Mouse (Mus musculus) E14TG2a.4 (cell line): Measurements from ENCODE around the gene Dgat2.

Experiments
- H3K27me3 ChIP-seq: 2 replicates; pipeline ENCODE4 v1.6.1; 2014; ENCODE audit warnings: low read length, control low read depth; ENCODE audit not compliant: insufficient read depth
- H3K36me3 ChIP-seq: 2 replicates; pipeline ENCODE4 v1.6.1; 2014; ENCODE audit warnings: low read length, control low read depth; ENCODE audit not compliant: insufficient read depth
- H3K4me1 ChIP-seq: replicated peaks from 2 replicates; pipeline ENCODE4 v1.6.1; 2014; ENCODE audit warnings: low read depth, low read length, control low read depth
- H3K4me3 ChIP-seq: replicated peaks from 2 replicates; pipeline ENCODE4 v1.5.1; 2014; ENCODE audit warnings: mild to moderate bottlenecking, low read length
- H3K9me3 ChIP-seq: 2 replicates; pipeline ENCODE4 v1.6.1; 2014; ENCODE audit warnings: low read length, control low read depth
- CTCF ChIP-seq: conservative IDR thresholded peaks from 2 replicates; pipeline ENCODE4 v1.5.1; 2014; ENCODE audit warnings: low read length
- NANOG ChIP-seq: IDR thresholded peaks from 2 replicates; pipeline ENCODE4 v1.6.1; 2014; ENCODE audit warnings: borderline replicate concordance, low read length, mixed read lengths
- POU5F1 ChIP-seq: IDR thresholded peaks from 2 replicates; pipeline ENCODE4 v1.6.1; 2014; ENCODE audit warnings: low read length, borderline replicate concordance

The Dgat2 gene

GRCm38 (mm10) chr7:99137541-99137940 is 45.0 kb downstream of the Dgat2 start:
- Histone ChIP-seq H3K9me3 (no peaks in the 10 kb centered on the region), H3K36me3 (no peaks in the 10 kb centered on the region), H3K27me3 (peaks cover 6% of the 10 kb centered on the region), H3K4me1 (peaks cover 38% of the 10 kb centered on the region), H3K4me3 (no peak overlapping the region)
- no peak for TF ChIP-seq POU5F1
- TF ChIP-seq NANOG = no peak
- no peak for TF ChIP-seq CTCF

- TF ChIP-seq POU5F1 = no peak
- no peak for TF ChIP-seq CTCF
- TF ChIP-seq NANOG = no peak
- H3K9me3 ChIP-seq = no peaks in the 10 kb centered on the region
- no peak overlapping the region for H3K4me3 ChIP-seq
- peaks cover 6% of the 10 kb centered on the region for H3K27me3 ChIP-seq
- peaks cover 35% of the 10 kb centered on the region for H3K4me1 ChIP-seq
- no peaks in the 10 kb centered on the region for H3K36me3 ChIP-seq
Measured at GRCm38 (mm10) chr7:99136789-99137188, 45.7 kb downstream of the Dgat2 start.

GRCm38 (mm10) chr7:99133811-99134402 is 48.6 kb downstream of the Dgat2 start:
- no peaks in the 10 kb centered on the region for H3K36me3 ChIP-seq
- H3K9me3 ChIP-seq = no peaks in the 10 kb centered on the region
- H3K4me3 ChIP-seq = no peak overlapping the region
- TF ChIP-seq CTCF (no peak), NANOG (no peak), POU5F1 (no peak)
- H3K4me1 ChIP-seq = peaks cover 19% of the 10 kb centered on the region
- no peaks in the 10 kb centered on the region for H3K27me3 ChIP-seq

GRCm38 (mm10) chr7:99132597-99132996 is 49.9 kb downstream of the Dgat2 start:
- Histone ChIP-seq H3K27me3 (no peaks in the 10 kb centered on the region), H3K4me1 (peaks cover 28% of the 10 kb centered on the region), H3K9me3 (no peaks in the 10 kb centered on the region), H3K36me3 (no peaks in the 10 kb centered on the region), H3K4me3 (no peak overlapping the region)
- TF ChIP-seq NANOG (no peak), POU5F1 (no peak), CTCF (no peak)

- H3K9me3 ChIP-seq = no peaks in the 10 kb centered on the region
- TF ChIP-seq NANOG = no peak
- no peaks in the 10 kb centered on the region for H3K27me3 ChIP-seq
- no peaks in the 10 kb centered on the region for H3K36me3 ChIP-seq
- H3K4me3 ChIP-seq = no peak overlapping the region
- peaks cover 35% of the 10 kb centered on the region for H3K4me1 ChIP-seq
Measured at GRCm38 (mm10) chr7:99131819-99132353, 50.6 kb downstream of the Dgat2 start.

- H3K27me3 ChIP-seq = no peaks in the 10 kb centered on the region
- no peak for TF ChIP-seq NANOG
- TF ChIP-seq POU5F1 = no peak
- no peak for TF ChIP-seq CTCF
- no peak overlapping the region for H3K4me3 ChIP-seq
- peaks cover 10% of the 10 kb centered on the region for H3K9me3 ChIP-seq
- H3K36me3 ChIP-seq = no peaks in the 10 kb centered on the region
- H3K4me1 ChIP-seq = peaks cover 37% of the 10 kb centered on the region
Measured at GRCm38 (mm10) chr7:99128965-99129364, 53.6 kb downstream of the Dgat2 start.

GRCm38 (mm10) chr7:99128020-99128950 is 54.2 kb downstream of the Dgat2 start:
- H3K9me3 ChIP-seq = peaks cover 12% of the 10 kb centered on the region
- peak overlapping the region; percentile 71 for H3K4me3 ChIP-seq
- H3K27me3 ChIP-seq = no peaks in the 10 kb centered on the region
- no peak for TF ChIP-seq NANOG
- TF ChIP-seq CTCF = no peak
- TF ChIP-seq POU5F1 = no peak
- H3K4me1 ChIP-seq = peaks cover 37% of the 10 kb centered on the region
- no peaks in the 10 kb centered on the region for H3K36me3 ChIP-seq

- Histone ChIP-seq H3K27me3 (no peaks in the 10 kb centered on the region), H3K4me1 (peaks cover 35% of the 10 kb centered on the region), H3K9me3 (peaks cover 12% of the 10 kb centered on the region), H3K4me3 (no peak overlapping the region), H3K36me3 (no peaks in the 10 kb centered on the region)
- TF ChIP-seq POU5F1 (no peak), NANOG (no peak), CTCF (no peak)
Measured at GRCm38 (mm10) chr7:99126057-99126456, 56.5 kb downstream of the Dgat2 start.
